Mouse (Mus musculus) heart, embryonic 13.5 days (tissue): ENCODE results near the gene Ankmy2. TPM values are rescaled to one million over a fixed set of nuclear protein-coding genes. Genes with fewer than 3 reads are reported as not detected.

ENCODE experiments used
- polyA plus RNA-seq: library from polyadenylated mRNA; unstranded; fragments of >200 nt; fragmentation: Nextera tagmentation; extraction: Ambion mirVana; gene quantifications from 2 replicates; pipeline ENCODE4 v1.2.1, GENCODE M21; 2015

Ankmy2 gene
- polyA plus RNA-seq, 1 experiment from 2014 or later = 25.9 TPM

Other genes starting within 250 kb of the Ankmy2 start
- not detected in 2 replicates for gene Agr3, start 231.5 kb upstream of the Ankmy2 start, polyA plus RNA-seq
- 0.32 and 0.65 TPM in 2 replicates for gene Agr2, start 164.2 kb upstream of the Ankmy2 start, polyA plus RNA-seq
- gene Tspan13, start 114.6 kb upstream of the Ankmy2 start, polyA plus RNA-seq = 59.6 and 61.8 TPM in 2 replicates
- gene Bzw2, start 966 bp downstream of the Ankmy2 start, polyA plus RNA-seq = 201 and 202 TPM in 2 replicates
- not detected in 2 replicates for gene Lrrc72, start 96.3 kb downstream of the Ankmy2 start, polyA plus RNA-seq
- 0.21 and 0.34 TPM in 2 replicates for gene Sostdc1, start 157.0 kb downstream of the Ankmy2 start, polyA plus RNA-seq
- 9.3 and 9.9 TPM in 2 replicates for gene Ispd, start 224.3 kb downstream of the Ankmy2 start, polyA plus RNA-seq
- gene D630036H23Rik, start 225.1 kb downstream of the Ankmy2 start, polyA plus RNA-seq = 0.92 and 1.3 TPM in 2 replicates